Mouse (Mus musculus) testis, postnatal 14 days (tissue): Measurements from ENCODE around the gene Abcd4.
A peak's percentile ranks its signal among the peaks of the same experiment; 100 is the strongest.

Source experiments
- DNase-seq: peaks from one replicate; pipeline ENCODE4 v3.0.0; 2021; ENCODE audit warnings: low spot score

Abcd4 gene

DNA sequence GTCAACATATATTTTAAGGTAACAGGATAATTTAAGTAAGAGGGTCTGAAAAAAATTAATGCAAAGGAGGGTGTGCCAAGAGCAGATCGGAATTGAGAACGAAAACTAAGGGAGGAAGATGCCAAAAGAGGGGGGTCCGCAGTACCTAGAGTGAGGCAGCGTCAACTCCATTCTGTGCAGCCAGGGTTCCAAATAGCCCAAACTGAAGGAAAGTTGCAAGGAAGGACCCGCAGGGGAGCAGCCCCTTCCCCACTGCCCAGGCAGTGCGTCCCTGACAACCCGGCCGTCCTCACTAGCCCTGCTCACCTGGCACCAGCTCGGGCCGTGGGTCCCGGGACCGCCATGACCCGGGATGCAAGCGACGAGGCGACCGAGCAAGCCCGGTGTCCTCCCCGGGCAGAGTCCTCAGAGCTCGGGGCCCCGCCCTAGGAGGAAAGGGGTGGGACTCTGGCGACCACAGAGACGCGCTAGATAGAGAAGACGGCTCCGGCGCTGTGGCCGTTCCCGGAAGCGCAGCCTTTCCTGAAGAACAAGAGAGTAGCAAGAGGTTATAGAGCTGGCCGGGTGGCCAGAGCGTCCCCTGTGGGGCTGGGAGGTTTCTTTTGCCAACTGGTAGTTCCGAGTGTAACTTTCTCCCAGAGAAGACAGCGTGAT, at the start of gene Abcd4:
TSS of gene Abcd4 (minus strand) at position 437 of the 654 bp plus-strand sequence.
- peak; percentile 91 for DNase-seq

- peak; percentile 33 for DNase-seq
These were observed 36.7 kb upstream of the Abcd4 start for GRCm38 (mm10) chr12:84653912-84654311.

DNA sequence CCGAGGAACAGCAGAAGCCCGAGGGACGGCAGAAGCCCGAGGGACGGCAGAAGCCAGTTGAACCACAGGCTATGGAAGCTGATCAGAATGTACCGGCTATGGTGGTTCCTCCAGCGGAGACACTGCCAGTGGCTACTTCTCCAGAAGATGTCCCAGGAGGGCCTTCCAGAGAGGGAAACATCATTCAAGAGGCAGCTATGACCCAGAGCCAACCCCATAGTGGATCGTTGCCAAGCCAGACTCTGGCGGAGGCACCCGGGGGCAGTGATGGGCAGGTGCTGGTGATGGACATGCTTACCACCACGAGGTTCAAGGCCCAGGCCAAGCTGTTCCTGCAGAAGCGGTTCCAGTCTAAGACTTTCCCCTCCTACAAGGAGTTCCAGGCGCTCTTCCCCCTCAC, 33.0 kb upstream of the Abcd4 start:
- no peak for DNase-seq

GRCm38 (mm10) chr12:84640654-84641053, 23.4 kb upstream of the Abcd4 start, which contains the start of gene Vrtn:
TSS of gene Vrtn (plus strand) at chr12:84641019.
- DNase-seq = no peak

DNA sequence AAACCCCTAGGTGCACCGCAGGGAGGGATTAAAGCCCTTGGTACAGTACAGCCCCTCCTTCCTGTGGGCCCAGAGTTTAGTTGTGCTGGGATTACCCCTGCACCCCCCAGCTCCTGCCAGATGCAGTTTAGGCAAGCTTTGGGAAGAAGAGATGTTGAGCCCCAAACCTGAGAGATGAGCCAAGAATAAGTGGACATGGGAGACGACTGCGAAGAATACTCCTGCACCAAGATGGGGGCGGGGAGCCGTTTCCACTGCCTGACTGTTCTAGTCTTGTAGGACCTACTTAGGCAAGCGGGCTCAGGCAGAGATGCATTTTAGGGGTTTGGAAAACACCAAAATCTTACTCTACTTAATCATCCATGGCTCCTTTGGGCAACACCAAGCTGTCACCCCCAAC, 23.0 kb upstream of the Abcd4 start:
- no peak for DNase-seq

DNA sequence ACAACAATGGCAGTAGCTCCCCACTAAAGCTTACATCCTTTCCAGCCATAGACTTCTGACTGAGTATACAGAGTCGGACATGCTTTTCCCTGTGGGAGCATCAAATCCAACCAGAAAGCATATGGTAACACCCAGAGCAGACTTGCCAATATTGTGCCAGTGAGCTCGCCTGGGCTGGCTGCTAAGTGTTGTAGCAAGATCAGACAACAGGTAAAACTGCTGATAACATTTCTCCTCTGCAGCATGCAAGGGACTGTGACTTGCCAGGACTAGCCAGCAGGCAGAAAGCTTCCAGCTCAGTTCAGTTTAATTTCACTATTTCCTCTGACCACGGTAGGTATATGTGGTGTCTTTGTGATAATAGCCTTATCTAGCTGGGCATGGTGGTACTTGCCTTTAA, 14.7 kb upstream of the Abcd4 start:
- DNase-seq = no peak

DNA sequence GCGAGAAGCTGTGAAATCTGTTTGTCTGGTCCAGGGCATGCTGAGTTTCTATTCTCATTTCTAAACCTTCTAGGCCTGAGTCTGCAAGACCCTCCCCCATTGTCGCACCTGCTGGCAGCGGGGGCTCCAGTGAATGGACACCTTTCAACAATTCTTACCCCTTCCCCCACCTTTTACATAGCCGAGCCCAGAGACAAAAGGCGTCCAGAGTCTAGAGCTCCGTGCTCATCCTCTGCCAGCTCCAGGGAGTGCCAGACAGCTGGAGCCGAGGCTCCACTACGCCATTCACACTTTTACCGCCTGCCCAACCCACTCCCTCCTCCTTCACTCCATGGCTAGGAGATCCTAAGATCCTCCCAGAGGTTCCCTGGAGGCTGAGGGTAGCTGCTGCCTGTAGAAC, 7.9 kb upstream of the Abcd4 start:
- DNase-seq = no peak

- DNase-seq = no peak
These were observed 7.4 kb upstream of the Abcd4 start for GRCm38 (mm10) chr12:84624601-84625000.

DNA sequence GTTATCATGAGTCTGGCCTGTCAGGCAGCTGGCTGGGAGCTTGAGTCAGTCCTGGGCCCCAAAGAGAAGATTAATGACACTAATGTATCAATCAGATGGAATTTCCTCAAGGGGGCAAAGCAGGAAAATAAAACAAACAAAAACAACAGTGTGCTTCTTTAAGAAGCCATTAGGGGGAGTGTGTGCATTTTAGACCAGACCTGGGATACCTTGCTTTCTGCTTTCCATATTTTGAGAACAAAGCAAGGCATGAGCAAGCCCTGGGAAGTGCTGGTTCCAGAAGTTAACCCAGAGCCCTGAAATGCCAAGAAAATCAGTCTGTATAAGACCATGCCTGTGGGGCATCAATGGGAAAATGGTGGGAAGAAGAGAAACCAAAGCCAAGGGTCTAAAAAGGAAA, 3.8 kb upstream of the Abcd4 start:
- no peak for DNase-seq

DNA sequence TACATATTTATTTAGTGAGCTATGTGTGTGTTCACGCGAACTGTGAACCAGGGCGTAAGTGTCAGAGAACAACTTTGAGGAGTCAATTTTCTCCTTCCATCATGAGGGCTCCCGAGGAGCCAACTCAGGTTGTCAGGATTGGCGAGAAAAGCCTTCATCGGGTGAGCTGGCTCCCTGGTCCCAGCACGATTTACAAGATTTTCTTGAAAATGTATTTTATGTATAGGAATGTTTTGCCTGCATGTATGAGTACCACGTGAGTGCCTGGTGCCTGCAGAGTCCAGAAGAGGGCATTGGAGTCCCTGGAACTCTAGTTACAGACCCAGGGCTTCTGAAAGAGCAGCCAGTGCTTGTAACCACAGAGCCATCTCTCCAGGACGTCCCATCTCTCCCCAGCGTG, 450 bp upstream of the Abcd4 start:
- no peak for DNase-seq

DNA sequence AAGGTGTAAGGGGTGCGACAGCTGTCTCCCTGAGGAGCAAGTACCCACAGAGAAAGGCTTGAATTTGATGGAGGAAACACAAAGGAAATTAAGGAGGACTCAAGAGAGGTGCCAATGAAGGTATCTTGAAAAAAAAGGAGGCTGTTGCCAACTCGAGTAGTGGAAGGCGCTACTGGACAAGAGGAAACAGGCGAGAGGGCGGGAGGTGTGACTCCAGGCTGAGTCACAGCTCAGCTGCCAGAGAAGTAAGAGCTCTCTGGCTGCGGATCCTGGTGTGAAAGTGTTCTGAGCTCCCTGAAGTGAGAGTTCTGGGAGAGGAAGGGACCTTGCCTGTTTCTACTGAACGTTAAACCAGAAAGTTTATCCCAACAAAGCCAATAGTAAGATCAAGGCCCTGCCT, 2.7 kb downstream of the Abcd4 start:
- no peak for DNase-seq

GRCm38 (mm10) chr12:84614001-84614400, 3.2 kb downstream of the Abcd4 start:
- DNase-seq = no peak

GRCm38 (mm10) chr12:84612518-84612917, 4.7 kb downstream of the Abcd4 start:
- DNase-seq = no peak

- DNase-seq = no peak
These were observed 5.5 kb downstream of the Abcd4 start for GRCm38 (mm10) chr12:84611718-84612117.

- DNase-seq = no peak
These were observed 11.4 kb downstream of the Abcd4 start for GRCm38 (mm10) chr12:84605860-84606259.

- no peak for DNase-seq
These were observed 13.2 kb downstream of the Abcd4 start for GRCm38 (mm10) chr12:84604001-84604400.

GRCm38 (mm10) chr12:84598324-84598723, 18.9 kb downstream of the Abcd4 start:
- no peak for DNase-seq

- peak; percentile 89 for DNase-seq
These were observed 27.1 kb downstream of the Abcd4 start for GRCm38 (mm10) chr12:84589825-84590761.

DNA sequence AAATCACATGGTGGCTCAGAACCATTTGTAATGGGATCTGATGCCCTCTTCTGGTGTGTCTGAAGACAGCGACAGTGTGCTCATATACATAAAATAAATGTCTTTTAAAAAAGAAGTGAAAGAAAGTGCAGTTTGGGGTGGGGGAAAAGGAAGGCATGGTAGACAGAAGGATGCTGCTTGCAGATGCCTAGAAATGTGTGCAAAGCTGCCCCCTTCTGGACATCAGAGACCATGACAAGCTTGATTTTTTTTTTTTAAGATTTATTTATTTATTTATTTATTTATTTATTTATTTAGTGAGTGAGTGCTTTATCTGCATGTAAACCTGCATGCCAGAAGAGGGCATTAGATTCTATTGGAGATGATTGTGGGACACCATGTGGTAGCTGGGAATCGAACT, 35.9 kb downstream of the Abcd4 start:
- DNase-seq = no peak

DNA sequence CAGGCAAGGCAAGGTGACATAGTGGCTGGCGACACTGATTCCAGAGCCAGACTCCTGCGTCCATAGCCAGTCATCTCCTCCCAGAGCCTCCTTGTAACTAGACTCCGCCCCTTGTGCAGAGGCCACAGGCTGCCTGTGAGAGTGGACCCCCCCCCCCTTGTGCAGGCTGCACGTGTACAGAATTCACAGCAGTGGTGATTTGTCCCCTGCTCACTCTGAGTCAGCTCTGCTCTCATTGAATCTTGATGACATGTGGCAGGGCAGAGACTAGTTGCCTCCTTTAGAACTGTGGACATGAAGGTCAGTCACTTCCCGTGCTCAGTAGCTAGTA, 38.8 kb downstream of the Abcd4 start:
- no peak for DNase-seq

GRCm38 (mm10) chr12:84577768-84578439, 39.3 kb downstream of the Abcd4 start:
- DNase-seq = no peak

DNA sequence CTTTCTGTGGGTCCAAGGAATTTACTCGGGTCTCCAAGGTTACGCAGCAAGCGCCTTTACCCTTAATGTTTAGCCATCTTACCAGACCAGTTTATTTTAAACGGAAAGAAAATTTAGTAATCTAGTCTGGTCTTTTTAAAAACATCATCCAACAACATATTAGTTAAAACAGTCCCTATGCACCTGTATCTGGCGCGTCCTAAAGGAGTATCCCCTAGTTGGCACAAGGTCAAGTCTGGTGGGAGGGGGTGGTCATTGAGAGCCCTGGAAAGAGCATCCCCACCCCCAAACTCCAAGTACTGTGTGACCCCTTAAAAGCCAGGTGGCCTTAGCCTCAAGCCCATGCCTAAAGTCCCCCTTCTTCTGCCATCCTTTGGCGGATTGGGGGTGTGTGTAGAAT, 44.1 kb downstream of the Abcd4 start:
- no peak for DNase-seq

GRCm38 (mm10) chr12:84572341-84572720, 44.9 kb downstream of the Abcd4 start:
- DNase-seq = no peak
